Mouse (Mus musculus): ENCODE measurements around the gene Ptpn4. TPM values are rescaled to one million over a fixed set of nuclear protein-coding genes. Genes with fewer than 3 reads are reported as not detected.

Gene Ptpn4
- polyA plus RNA-seq, 1 experiment from 2014 or later: 19.4 TPM

DNA sequence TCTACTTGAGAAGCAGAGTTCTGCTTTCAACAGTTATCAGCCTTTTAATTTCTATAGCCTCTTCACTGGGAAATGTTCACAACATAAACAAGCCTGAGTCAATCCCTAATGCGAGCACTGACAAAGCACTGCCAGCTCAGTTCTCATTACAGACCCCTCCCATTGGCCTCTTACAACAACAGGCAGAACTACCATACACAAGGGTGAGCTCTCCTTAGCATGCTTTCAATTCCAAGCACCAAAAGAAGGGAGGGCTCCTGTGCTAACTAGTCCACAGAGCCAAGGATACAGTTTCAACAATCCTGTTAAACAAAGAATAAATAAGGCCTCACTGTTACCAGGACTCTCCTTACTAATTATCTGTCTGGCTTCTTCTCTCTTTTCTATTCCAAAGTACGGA, 213.0 kb downstream of the Ptpn4 start:
- no peak overlapping the region for H3K27ac ChIP-seq (ENCODE audit: low read depth, low read length)
- 0 out of 2 replicates have a peak, but pooled peaks have one; percentile 56 for ATAC-seq (replicated peaks; ENCODE audit: low FRiP score)
- 30% methylated on average over 2 of the region's 2 CpGs for WGBS
- no peak for DNase-seq (ENCODE audit: low spot score)
- no peaks in the 10 kb centered on the region for H3K27me3 ChIP-seq (ENCODE audit: control insufficient read depth, insufficient read depth, low read length)
- H3K4me1 ChIP-seq (replicated peaks; ENCODE audit: control insufficient read depth, insufficient read depth, low read length): no peaks in the 10 kb centered on the region
- no peak overlapping the region for H3K9ac ChIP-seq (ENCODE audit: low read length)
- H3K4me3 ChIP-seq (ENCODE audit: low read depth, low read length): no peak overlapping the region
- H3K4me2 ChIP-seq (ENCODE audit: low read depth, low read length, severe bottlenecking): no peak overlapping the region
- no peaks in the 10 kb centered on the region; the same call in 1 of the 2 replicates for H3K36me3 ChIP-seq (ENCODE audit: control insufficient read depth, insufficient read depth, low read length)
- H3K9me3 ChIP-seq (ENCODE audit: control insufficient read depth, low read length): no peaks in the 10 kb centered on the region

DNA sequence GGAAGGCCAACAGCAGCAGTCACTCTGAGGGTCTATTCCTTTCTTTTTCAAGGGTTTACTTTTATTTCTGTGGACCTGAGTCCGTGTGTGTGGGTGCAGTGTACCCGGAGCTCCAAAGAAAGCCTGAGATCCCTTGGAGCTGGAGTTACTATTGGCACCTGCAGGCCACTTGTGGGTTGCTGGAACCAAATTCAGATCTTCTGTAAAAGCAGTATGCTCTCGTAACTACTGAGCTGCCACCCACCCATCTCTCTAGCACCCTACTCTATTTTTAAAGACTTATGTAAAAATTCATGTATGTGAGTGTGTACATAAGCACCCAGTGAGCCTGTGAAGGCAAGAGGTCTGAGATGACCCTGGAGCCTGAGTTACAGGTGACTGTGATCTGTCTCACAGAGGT, 232.0 kb downstream of the Ptpn4 start:
- no peaks in the 10 kb centered on the region for H3K9me3 ChIP-seq (ENCODE audit: control insufficient read depth, low read length)
- H3K27ac ChIP-seq (ENCODE audit: low read depth, low read length): no peak overlapping the region
- H3K9ac ChIP-seq (ENCODE audit: low read length): no peak overlapping the region
- no peaks in the 10 kb centered on the region for H3K4me1 ChIP-seq (replicated peaks; ENCODE audit: control insufficient read depth, insufficient read depth, low read length)
- no peak for ATAC-seq (replicated peaks; ENCODE audit: low FRiP score)
- no peaks in the 10 kb centered on the region for H3K27me3 ChIP-seq (ENCODE audit: control insufficient read depth, insufficient read depth, low read length)
- no peak overlapping the region for H3K4me2 ChIP-seq (ENCODE audit: low read depth, low read length, severe bottlenecking)
- no peaks in the 10 kb centered on the region for H3K36me3 ChIP-seq (ENCODE audit: control insufficient read depth, insufficient read depth, low read length)
- H3K4me3 ChIP-seq (ENCODE audit: low read depth, low read length): no peak overlapping the region
- 89% methylated on average over 3 of the region's 3 CpGs for WGBS
- no peak for DNase-seq (ENCODE audit: low spot score)

Other genes starting within 250 kb of the Ptpn4 start
- gene Epb41l5, start 188.6 kb downstream of the Ptpn4 start, polyA plus RNA-seq (2014; fragmentation: Nextera tagmentation; extraction: Ambion mirVana): 53.3 and 54.2 TPM in 2 replicates
- 9.5 and 10.6 TPM in 2 replicates for gene Tmem177, start 75.6 kb upstream of the Ptpn4 start, polyA plus RNA-seq (2014; fragmentation: Nextera tagmentation; extraction: Ambion mirVana)
- gene Cfap221, start 159.6 kb upstream of the Ptpn4 start, polyA plus RNA-seq (2014; fragmentation: Nextera tagmentation; extraction: Ambion mirVana): 0.21 TPM in 1 of 2 replicates, not detected in the other
- gene Sctr, start 169.3 kb upstream of the Ptpn4 start, polyA plus RNA-seq (2014; fragmentation: Nextera tagmentation; extraction: Ambion mirVana): 0.29 and 0.39 TPM in 2 replicates
- gene Tmem37, start 236.5 kb upstream of the Ptpn4 start, polyA plus RNA-seq (2014; fragmentation: Nextera tagmentation; extraction: Ambion mirVana): 5.3 and 6.9 TPM in 2 replicates